8 mouse cellular contexts compared by ENCODE assay signal in the genomic region with DNA sequence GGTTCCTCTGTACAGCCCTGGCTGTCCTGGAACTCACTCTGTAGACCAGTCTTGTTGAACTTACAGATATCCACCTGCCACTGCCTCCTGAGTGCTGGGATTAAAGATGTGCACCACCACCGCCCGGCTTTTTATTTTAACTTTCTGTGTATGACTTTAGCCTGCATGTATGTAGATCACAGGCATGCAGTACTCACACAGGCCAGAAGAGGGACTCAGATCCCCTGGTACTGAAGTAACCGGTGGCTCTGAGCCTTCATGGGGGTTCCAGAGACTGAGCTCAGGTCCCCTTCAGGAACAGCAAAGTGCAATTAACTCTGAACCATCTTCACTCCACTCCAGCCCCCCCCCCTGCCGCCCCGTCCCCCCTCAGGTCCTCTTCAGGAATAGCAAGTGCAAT. TPM values are rescaled to one million over a fixed set of nuclear protein-coding genes. Genes with fewer than 3 reads are reported as not detected.
DNase-seq lines count a peak whose midpoint lies in the region; ATAC-seq and TF ChIP-seq lines count a peak whose summit lies in the region.

No protein-coding gene starts in this region.

- no peak overlapping the region for H3ac ChIP-seq in C2C12 (ENCODE audit: control insufficient read depth, insufficient read length, low read depth)

- no peak overlapping the region for H3K27ac ChIP-seq in hindbrain, postnatal 0 days
- no peak overlapping the region for H3K27ac ChIP-seq in hindbrain, embryonic 12.5 days

- H3K79me2 ChIP-seq in C2C12 (ENCODE audit: control insufficient read depth, insufficient read depth), result no peaks in the 10 kb centered on the region

- no peaks in the 10 kb centered on the region for H3K36me3 ChIP-seq in hindbrain, postnatal 0 days (ENCODE audit: insufficient read depth, low read length)
- H3K36me3 ChIP-seq in hindbrain, embryonic 12.5 days, result no peaks in the 10 kb centered on the region
- H3K36me3 ChIP-seq in C2C12 (ENCODE audit: control insufficient read depth, insufficient read depth), result no peaks in the 10 kb centered on the region

- H3K79me3 ChIP-seq in C2C12 (ENCODE audit: low read depth), result no peaks in the 10 kb centered on the region

- no peak overlapping the region for H3K4me3 ChIP-seq in hindbrain, postnatal 0 days (ENCODE audit: low read length)
- H3K4me3 ChIP-seq in hindbrain, embryonic 12.5 days, result no peak overlapping the region
- no peak overlapping the region for H3K4me3 ChIP-seq in C2C12 (ENCODE audit: insufficient read depth, poor library complexity, severe bottlenecking)

- H3K27me3 ChIP-seq in hindbrain, postnatal 0 days (ENCODE audit: insufficient read depth, low read length), result no peaks in the 10 kb centered on the region
- H3K27me3 ChIP-seq in hindbrain, embryonic 12.5 days, result no peaks in the 10 kb centered on the region
- H3K27me3 ChIP-seq in C2C12 (ENCODE audit: control insufficient read depth, insufficient read depth, insufficient read length), result no peaks in the 10 kb centered on the region

- 0 out of 2 replicates have a peak, but pooled peaks have one; percentile 24 for ATAC-seq in hindbrain, postnatal 0 days
- ATAC-seq in hindbrain, embryonic 12.5 days (ENCODE audit: low FRiP score), result no peak
- ATAC-seq in erythroblast, adult 5-6 weeks (replicated peaks; ENCODE audit: low FRiP score, poor library complexity, severe bottlenecking), result peak; percentile 80
- ATAC-seq in frontal cortex, adult (ENCODE audit: low TSS enrichment), result no peak
- no peak for ATAC-seq in inflammation-experienced regulatory T-cells, adult 6 months

- peak; percentile 57 for TF ChIP-seq CTCF in hindbrain, postnatal 0 days (IDR thresholded peaks at IDR 0.05; ENCODE audit: low read depth)
- peak; percentile 30 for TF ChIP-seq CTCF in C2C12 (IDR thresholded peaks at IDR 0.05; ENCODE audit: control insufficient read depth, insufficient read depth, insufficient read length)

- peak; percentile 72 for DNase-seq in hindbrain, postnatal 0 days (ENCODE audit: low spot score)
- DNase-seq in MEL-GATA-1-ER (ENCODE audit: extremely low read depth, low read depth), result peak; percentile 56
- DNase-seq in lung, postnatal 10 days, result peak; percentile 66

- no peak overlapping the region for H3K9ac ChIP-seq in hindbrain, postnatal 0 days (replicated peaks; ENCODE audit: low read length)
- H3K9ac ChIP-seq in hindbrain, embryonic 12.5 days, result no peak overlapping the region

- H3K4me1 ChIP-seq in hindbrain, postnatal 0 days (ENCODE audit: insufficient read depth, low read length), result peaks cover under 1% of the 10 kb centered on the region
- H3K4me1 ChIP-seq in hindbrain, embryonic 12.5 days, result peaks cover 3% of the 10 kb centered on the region

- no peak overlapping the region for H3K4me2 ChIP-seq in hindbrain, postnatal 0 days (ENCODE audit: low read depth, low read length)
- H3K4me2 ChIP-seq in hindbrain, embryonic 12.5 days (replicated peaks), result no peak overlapping the region

- H3K9me3 ChIP-seq in hindbrain, postnatal 0 days (ENCODE audit: low read length), result no peaks in the 10 kb centered on the region
- H3K9me3 ChIP-seq in hindbrain, embryonic 12.5 days (replicated peaks), result no peaks in the 10 kb centered on the region

- 52% methylated on average over 5 of the region's 5 CpGs for WGBS in hindbrain, postnatal 0 days
- 33% methylated on average over 5 of the region's 5 CpGs for WGBS in hindbrain, embryonic 12.5 days

TF ChIP-seq in C2C12, 6 proteins besides CTCF, POLR2A, EP300 and RAD21:
- TF ChIP-seq MYOD1 (IDR thresholded peaks at IDR 0.05; ENCODE audit: control insufficient read depth, insufficient read length, low read depth) (no peak), USF1 (IDR thresholded peaks at IDR 0.05; ENCODE audit: low read depth) (no peak), MAX (IDR thresholded peaks at IDR 0.05) (no peak), MYOG (IDR thresholded peaks at IDR 0.05; ENCODE audit: control insufficient read depth, extremely low read depth, insufficient read length) (no peak), CEBPB (IDR thresholded peaks at IDR 0.05; ENCODE audit: low read depth) (no peak), FOSL1 (IDR thresholded peaks at IDR 0.05; ENCODE audit: insufficient read depth, low read length, poor library complexity, severe bottlenecking) (no peak)

RNA-seq across cellular contexts. Expression of gene Lrrc36, which starts 25.5 kb away (rescaled TPM):
- 0.68 and 1.7 TPM in 2 replicates for total RNA-seq in hindbrain, postnatal 0 days (2014; rRNA removed)
- 0.50 and 0.66 TPM in 2 replicates for polyA plus RNA-seq in hindbrain, postnatal 0 days (2015; fragmentation: Nextera tagmentation; extraction: Ambion mirVana)
- 2.1 and 3.1 TPM in 2 replicates for polyA plus RNA-seq in hindbrain, embryonic 12.5 days (2016; fragmentation: Nextera tagmentation; extraction: Ambion mirVana)
- not detected for polyA plus RNA-seq in C2C12 (2012; fragmentation: generic; extraction: Trizol)
- total RNA-seq in erythroblast, adult 5-6 weeks (2015; ENCODE audit: low replicate concordance), result 0.96 TPM in 1 of 2 replicates, not detected in the other
- 0.56 and 0.85 TPM in 2 replicates for total RNA-seq in erythroblast, adult 5-6 weeks (2017; ENCODE audit: low replicate concordance)
- polyA plus RNA-seq in inflammation-experienced regulatory T-cells, adult 6 months (2017; shearing (Covaris generic)), result not detected

RNA-seq across cellular contexts. Expression of gene Kctd19, which starts 25.6 kb away (rescaled TPM):
- total RNA-seq in hindbrain, postnatal 0 days (2014; rRNA removed), result 0.11 and 0.16 TPM in 2 replicates
- 0.09 and 0.15 TPM in 2 replicates for polyA plus RNA-seq in hindbrain, postnatal 0 days (2015; fragmentation: Nextera tagmentation; extraction: Ambion mirVana)
- 0.08 TPM in 1 of 2 replicates, not detected in the other for polyA plus RNA-seq in hindbrain, embryonic 12.5 days (2016; fragmentation: Nextera tagmentation; extraction: Ambion mirVana)
- 0.01 TPM for polyA plus RNA-seq in C2C12 (2012; fragmentation: generic; extraction: Trizol)
- not detected in 2 replicates for total RNA-seq in erythroblast, adult 5-6 weeks (2015; ENCODE audit: low replicate concordance)
- not detected in 2 replicates for total RNA-seq in erythroblast, adult 5-6 weeks (2017; ENCODE audit: low replicate concordance)
- not detected for polyA plus RNA-seq in inflammation-experienced regulatory T-cells, adult 6 months (2017; shearing (Covaris generic))

RNA-seq across cellular contexts. Expression of gene Tppp3, which starts 32.5 kb away (rescaled TPM):
- total RNA-seq in hindbrain, postnatal 0 days (2014; rRNA removed), result 106 and 108 TPM in 2 replicates
- 197 and 201 TPM in 2 replicates for polyA plus RNA-seq in hindbrain, postnatal 0 days (2015; fragmentation: Nextera tagmentation; extraction: Ambion mirVana)
- 162 and 186 TPM in 2 replicates for polyA plus RNA-seq in hindbrain, embryonic 12.5 days (2016; fragmentation: Nextera tagmentation; extraction: Ambion mirVana)
- 219 TPM for polyA plus RNA-seq in C2C12 (2012; fragmentation: generic; extraction: Trizol)
- not detected in 2 replicates for total RNA-seq in erythroblast, adult 5-6 weeks (2015; ENCODE audit: low replicate concordance)
- total RNA-seq in erythroblast, adult 5-6 weeks (2017; ENCODE audit: low replicate concordance), result not detected in 2 replicates
- polyA plus RNA-seq in inflammation-experienced regulatory T-cells, adult 6 months (2017; shearing (Covaris generic)), result 1 to 10 TPM in 1 of 3 experiments, under 1 TPM in 1, not detected in 1; 0.48 to 2.2 TPM

RNA-seq across cellular contexts. Expression of gene Zdhhc1, which starts 57.8 kb away (rescaled TPM):
- 49.3 and 54.2 TPM in 2 replicates for total RNA-seq in hindbrain, postnatal 0 days (2014; rRNA removed)
- 31.3 and 34.7 TPM in 2 replicates for polyA plus RNA-seq in hindbrain, postnatal 0 days (2015; fragmentation: Nextera tagmentation; extraction: Ambion mirVana)
- polyA plus RNA-seq in hindbrain, embryonic 12.5 days (2016; fragmentation: Nextera tagmentation; extraction: Ambion mirVana), result 35.8 and 36.1 TPM in 2 replicates
- polyA plus RNA-seq in C2C12 (2012; fragmentation: generic; extraction: Trizol), result 8.8 TPM
- total RNA-seq in erythroblast, adult 5-6 weeks (2015; ENCODE audit: low replicate concordance), result not detected in 2 replicates
- total RNA-seq in erythroblast, adult 5-6 weeks (2017; ENCODE audit: low replicate concordance), result 0.17 and 0.42 TPM in 2 replicates
- 1 to 10 TPM; 1.1 to 2.2 (median 1.8) TPM for polyA plus RNA-seq in inflammation-experienced regulatory T-cells, adult 6 months (2017; shearing (Covaris generic))

Comparison
In these comparisons a context has a peak if more than half of its experiments do, and no peak if none do; other contexts are left out.
1. ATAC-seq: peak in hindbrain, postnatal 0 days (single experiment) and erythroblast, adult 5-6 weeks (single experiment); none in hindbrain, embryonic 12.5 days (single experiment), frontal cortex, adult (single experiment) and inflammation-experienced regulatory T-cells, adult 6 months (single experiment).
2. RNA of gene Tppp3, which starts 32.5 kb away (polyA plus RNA-seq): 219 TPM in C2C12 (single experiment), 197 to 201 TPM in hindbrain, postnatal 0 days and 162 to 186 TPM in hindbrain, embryonic 12.5 days; 0.48 to 2.2 TPM in inflammation-experienced regulatory T-cells, adult 6 months; every median in the first group is over 10 times any median in the second.
3. Peak in every context shown above with its lines, with median percentiles within 50 percentile points of each other: DNase-seq.